ENCODE assay signal across 10 mouse cellular contexts in the genomic region with DNA sequence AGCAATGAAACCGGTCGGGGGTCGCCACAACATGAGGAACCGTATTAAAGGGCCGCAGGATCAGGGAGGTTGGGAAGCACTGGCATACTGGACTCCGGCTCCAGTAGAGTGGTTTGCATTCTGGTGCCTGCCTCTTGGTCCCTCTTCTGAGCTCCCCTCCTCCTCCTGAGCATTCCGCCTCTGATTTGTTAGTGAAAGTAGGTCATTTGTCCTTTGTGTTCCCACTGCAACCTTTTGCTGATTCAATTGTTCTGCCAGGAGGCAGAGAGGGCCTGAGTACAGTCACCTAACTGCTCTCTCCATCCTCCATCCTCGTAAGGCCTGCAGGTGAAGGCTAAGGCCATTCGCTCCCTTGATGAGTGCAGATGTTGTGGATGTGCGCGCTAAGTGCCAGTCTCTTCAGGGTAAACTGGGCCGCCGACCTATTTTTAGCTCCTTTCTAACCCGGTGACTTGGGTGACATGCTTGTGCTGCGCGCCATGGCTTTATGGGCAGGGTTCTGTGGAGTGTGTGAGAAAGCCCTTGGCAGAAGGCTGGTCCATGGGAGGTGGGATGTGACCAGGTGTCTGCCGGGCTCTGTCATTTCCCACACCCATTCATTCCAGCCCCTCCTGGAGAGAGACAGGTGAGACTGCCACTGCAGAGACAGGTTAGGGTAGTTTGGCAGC. TPM values are rescaled to one million over a fixed set of nuclear protein-coding genes. Genes with fewer than 3 reads are reported as not detected.
DNase-seq lines count a peak whose midpoint lies in the region; ATAC-seq and TF ChIP-seq lines count a peak whose summit lies in the region.
"Had no signal": no experiment of that assay in that cellular context is flagged by ENCODE, and none has a peak within 500 bp of the region (broad histone marks: within the 10 kb centered on the region; RNA-seq: fewer than 3 reads in every experiment).

No protein-coding gene starts in this region.

- TF ChIP-seq CTCF in hindbrain, postnatal 0 days (IDR thresholded peaks at IDR 0.05; ENCODE audit: low read depth): no peak
- TF ChIP-seq CTCF in cerebellum, adult 2 months (IDR thresholded peaks at IDR 0.05; ENCODE audit: borderline replicate concordance, insufficient read depth, low read depth, low read length): no peak

- H3K27me3 ChIP-seq in hindbrain, postnatal 0 days (ENCODE audit: insufficient read depth, low read length): no peaks in the 10 kb centered on the region
- no peaks in the 10 kb centered on the region for H3K27me3 ChIP-seq in hindbrain, embryonic 11.5 days (ENCODE audit: control insufficient read depth, insufficient read depth, low read length)
- no peaks in the 10 kb centered on the region for H3K27me3 ChIP-seq in cerebellum, adult 2 months (ENCODE audit: control insufficient read depth, insufficient read depth, low read length)
- H3K27me3 ChIP-seq in limb, embryonic 15.5 days: no peaks in the 10 kb centered on the region
- H3K27me3 ChIP-seq: liver, embryonic 15.5 days; Patski had no signal

- no peak overlapping the region for H3K9ac ChIP-seq in hindbrain, postnatal 0 days (replicated peaks; ENCODE audit: low read length)
- no peak overlapping the region for H3K9ac ChIP-seq in hindbrain, embryonic 11.5 days (ENCODE audit: low read depth, low read length)
- no peak overlapping the region for H3K9ac ChIP-seq in limb, embryonic 15.5 days
- H3K9ac ChIP-seq: liver, embryonic 15.5 days had no signal

- no peaks in the 10 kb centered on the region for H3K36me3 ChIP-seq in hindbrain, postnatal 0 days (ENCODE audit: insufficient read depth, low read length)
- no peaks in the 10 kb centered on the region for H3K36me3 ChIP-seq in hindbrain, embryonic 11.5 days (ENCODE audit: control insufficient read depth, insufficient read depth, low read length)
- H3K36me3 ChIP-seq in limb, embryonic 15.5 days: peaks cover 12% of the 10 kb centered on the region

- WGBS in hindbrain, postnatal 0 days: 75% methylated on average over 17 of the region's 17 CpGs
- WGBS in hindbrain, embryonic 11.5 days: 85% methylated on average over 17 of the region's 17 CpGs
- WGBS in cerebellum, adult 2 months: 15% methylated on average over 17 of the region's 17 CpGs
- 82% methylated on average over 17 of the region's 17 CpGs for WGBS in limb, embryonic 15.5 days

- no peak overlapping the region for H3K4me3 ChIP-seq in hindbrain, postnatal 0 days (ENCODE audit: low read length)
- H3K4me3 ChIP-seq in hindbrain, embryonic 11.5 days (ENCODE audit: low read depth, low read length): no peak overlapping the region
- H3K4me3 ChIP-seq in cerebellum, adult 2 months (replicated peaks; ENCODE audit: insufficient read depth, low read depth, low read length): peak overlapping the region; percentile 58
- no peak overlapping the region for H3K4me3 ChIP-seq in limb, embryonic 15.5 days
- H3K4me3 ChIP-seq: liver, embryonic 15.5 days had no signal

- no peak overlapping the region for H3K4me2 ChIP-seq in hindbrain, postnatal 0 days (ENCODE audit: low read depth, low read length)
- no peak overlapping the region for H3K4me2 ChIP-seq in hindbrain, embryonic 11.5 days (replicated peaks; ENCODE audit: low read depth, low read length)
- H3K4me2 ChIP-seq in limb, embryonic 15.5 days: no peak overlapping the region
- H3K4me2 ChIP-seq: liver, embryonic 15.5 days had no signal

- DNase-seq in hindbrain, postnatal 0 days (ENCODE audit: low spot score): no peak
- no peak for DNase-seq in hindbrain, embryonic 11.5 days (ENCODE audit: low spot score)
- peak; percentile 43 for DNase-seq in R1 (ENCODE audit: low read depth, low spot score)
- DNase-seq in cerebellum, adult 2 months: peak; percentile 80 to 89
- DNase-seq in gastrocnemius, postnatal 25 days: no peak
- DNase-seq in spleen, postnatal 14 days (ENCODE audit: low spot score in 2 of 2): no peak
- DNase-seq: right cerebral cortex, postnatal 14 days had no signal

- peak overlapping the region; percentile 27 for H3K27ac ChIP-seq in hindbrain, postnatal 0 days
- no peak overlapping the region for H3K27ac ChIP-seq in hindbrain, embryonic 11.5 days (ENCODE audit: low read depth, low read length)
- peak overlapping the region; percentile 98 for H3K27ac ChIP-seq in cerebellum, adult 2 months (ENCODE audit: insufficient read depth, low read length)
- H3K27ac ChIP-seq in limb, embryonic 15.5 days: peak overlapping the region; percentile 47; the same call in 1 of the 2 replicates
- H3K27ac ChIP-seq: liver, embryonic 15.5 days had no signal

- peaks cover 28% of the 10 kb centered on the region for H3K4me1 ChIP-seq in hindbrain, postnatal 0 days (ENCODE audit: insufficient read depth, low read length)
- peaks cover 7% of the 10 kb centered on the region for H3K4me1 ChIP-seq in hindbrain, embryonic 11.5 days (replicated peaks; ENCODE audit: control insufficient read depth, insufficient read depth, low read length)
- H3K4me1 ChIP-seq in cerebellum, adult 2 months (ENCODE audit: control insufficient read depth, insufficient read depth, low read length): peaks cover 76% of the 10 kb centered on the region
- H3K4me1 ChIP-seq in limb, embryonic 15.5 days: peaks cover 76% of the 10 kb centered on the region

- TF ChIP-seq POLR2A in cerebellum, adult 2 months (IDR thresholded peaks at IDR 0.05; ENCODE audit: borderline replicate concordance, insufficient read depth, low read length): peak; percentile 80; the same call in 1 of the 2 replicates

- no peaks in the 10 kb centered on the region for H3K9me3 ChIP-seq in hindbrain, postnatal 0 days (ENCODE audit: low read length)
- H3K9me3 ChIP-seq in hindbrain, embryonic 11.5 days (ENCODE audit: control insufficient read depth, low read length): no peaks in the 10 kb centered on the region
- no peaks in the 10 kb centered on the region for H3K9me3 ChIP-seq in limb, embryonic 15.5 days
- H3K9me3 ChIP-seq: liver, embryonic 15.5 days had no signal

- peak; percentile 13; the same call in 1 of the 2 replicates for ATAC-seq in hindbrain, postnatal 0 days
- no peak for ATAC-seq in hindbrain, embryonic 11.5 days (ENCODE audit: low FRiP score)
- ATAC-seq in limb, embryonic 15.5 days (ENCODE audit: insufficient number of reproducible peaks, low FRiP score, low TSS enrichment, low read depth): no peak
- ATAC-seq: Patski had no signal

RNA-seq across cellular contexts. Expression of gene Sec14l1, which starts 8.6 kb away (rescaled TPM):
- 69.1 and 74.1 TPM in 2 replicates for total RNA-seq in hindbrain, postnatal 0 days (2014; rRNA removed)
- 47.0 and 47.3 TPM in 2 replicates for polyA plus RNA-seq in hindbrain, postnatal 0 days (2015; fragmentation: Nextera tagmentation; extraction: Ambion mirVana)
- 36.7 and 36.9 TPM in 2 replicates for polyA plus RNA-seq in hindbrain, embryonic 11.5 days (2014; fragmentation: Nextera tagmentation; extraction: Ambion mirVana)
- 124 and 137 TPM in 2 replicates for polyA plus RNA-seq in cerebellum, adult 2 months (2012; rRNA removed)
- polyA plus RNA-seq in limb, embryonic 15.5 days (2015; fragmentation: Nextera tagmentation; extraction: Ambion mirVana): 59.2 and 69.7 TPM in 2 replicates
- 10 to 100 TPM; 40.7 to 45.1 TPM for total RNA-seq in gastrocnemius, postnatal 25 days (2021)

Comparison
In these comparisons a context has a peak if more than half of its experiments do, and no peak if none do; other contexts are left out.
1. DNase-seq: peak in R1 (single experiment) and cerebellum, adult 2 months (2 of 2); none in hindbrain, postnatal 0 days (single experiment), hindbrain, embryonic 11.5 days (single experiment), gastrocnemius, postnatal 25 days (single experiment) and spleen, postnatal 14 days (0 of 2).